Mouse (Mus musculus) CD4-positive, CD25-positive, alpha-beta regulatory T cell, adult 9 weeks (primary cell): ENCODE measurements around the gene Adgrl4. TPM values are rescaled to one million over a fixed set of nuclear protein-coding genes. Genes with fewer than 3 reads are reported as not detected.

Experiments
- polyA plus RNA-seq: library from polyadenylated mRNA; unstranded; fragments of 100-300 nt; shearing (Covaris generic); gene quantifications from one replicate; pipeline ENCODE4 v1.2.1, GENCODE M21; 2017

Adgrl4 gene
- not detected for polyA plus RNA-seq

GRCm38 (mm10) chr3:151437693-151438092 lies at the start of gene Adgrl4:
Adgrl4 (plus strand) TSS chr3:151437887.

